Mouse (Mus musculus): ENCODE data around the gene Gm14443. TPM values are rescaled to one million over a fixed set of nuclear protein-coding genes. Genes with fewer than 3 reads are reported as not detected.
"Not testable (repeated sequence)": the region's sequence is repeated elsewhere in the genome, so short reads cannot be mapped to it uniquely, and the experiment has no call there.

Gene Gm14443
- polyA plus RNA-seq, 2 experiments: 0.05 to 0.09 TPM

GRCm38 (mm10) chr2:175172123-175172522 lies 3.5 kb downstream of the Gm14443 start:
- Histone ChIP-seq H3K4me1 (replicated peaks; ENCODE audit: control insufficient read depth in 2 of 2, insufficient read depth in 2 of 2, low read length in 1 of 2) (no peaks in the 10 kb centered on the region), H3K27ac (no peak overlapping the region), H3K4me2 (ENCODE audit: low read depth) (no peak overlapping the region), H3K4me3 (ENCODE audit: insufficient read depth in 1 of 2, low read depth in 2 of 2, low read length in 2 of 2) (no peak overlapping the region), H3K9me3 (ENCODE audit: control insufficient read depth, low read length) (no peaks in the 10 kb centered on the region), H3K27me3 (ENCODE audit: control insufficient read depth, insufficient read depth, low read length) (no peaks in the 10 kb centered on the region), H3K9ac (replicated peaks) (no peak overlapping the region), H3K36me3 (replicated peaks; ENCODE audit: control insufficient read depth, insufficient read depth, low read depth) (no peaks in the 10 kb centered on the region)
- no peak for DNase-seq (ENCODE audit: low read depth in 3 of 3, low spot score in 3 of 3)
- no peak for TF ChIP-seq EP300 (IDR thresholded peaks at IDR 0.05; ENCODE audit: low read depth)
- no peak for TF ChIP-seq CTCF (IDR thresholded peaks at IDR 0.05; ENCODE audit: low read depth)
- no peak for ATAC-seq (ENCODE audit: insufficient read depth)
- 62% methylated on average over 3 of the region's 3 CpGs for WGBS (ENCODE audit: insufficient replicate concordance)

GRCm38 (mm10) chr2:175166870-175167269 lies 8.8 kb downstream of the Gm14443 start:
- not testable (repeated sequence) for H3K27ac ChIP-seq; H3K9me3 ChIP-seq (ENCODE audit: control insufficient read depth, low read length); ATAC-seq (ENCODE audit: insufficient read depth); H3K4me3 ChIP-seq (ENCODE audit: insufficient read depth in 1 of 2, low read depth in 2 of 2, low read length in 2 of 2); H3K27me3 ChIP-seq (ENCODE audit: control insufficient read depth, insufficient read depth, low read length); H3K36me3 ChIP-seq (replicated peaks; ENCODE audit: control insufficient read depth, insufficient read depth, low read depth); H3K4me2 ChIP-seq (ENCODE audit: low read depth); DNase-seq (ENCODE audit: low read depth in 3 of 3, low spot score in 3 of 3); H3K9ac ChIP-seq (replicated peaks); H3K4me1 ChIP-seq (replicated peaks; ENCODE audit: control insufficient read depth in 2 of 2, insufficient read depth in 2 of 2, low read length in 1 of 2)
- 46% methylated on average over 2 of the region's 2 CpGs for WGBS (ENCODE audit: insufficient replicate concordance)

GRCm38 (mm10) chr2:175165110-175165509 lies 10.6 kb downstream of the Gm14443 start:
- H3K4me2 ChIP-seq (ENCODE audit: low read depth); H3K27ac ChIP-seq; H3K4me3 ChIP-seq (ENCODE audit: insufficient read depth in 1 of 2, low read depth in 2 of 2, low read length in 2 of 2); ATAC-seq (ENCODE audit: insufficient read depth); H3K9me3 ChIP-seq (ENCODE audit: control insufficient read depth, low read length); H3K9ac ChIP-seq (replicated peaks); H3K36me3 ChIP-seq (replicated peaks; ENCODE audit: control insufficient read depth, insufficient read depth, low read depth); H3K27me3 ChIP-seq (ENCODE audit: control insufficient read depth, insufficient read depth, low read length); H3K4me1 ChIP-seq (replicated peaks; ENCODE audit: control insufficient read depth in 2 of 2, insufficient read depth in 2 of 2, low read length in 1 of 2); DNase-seq (ENCODE audit: low read depth in 3 of 3, low spot score in 3 of 3): not testable (repeated sequence)
- 81% methylated on average over 12 of the region's 12 CpGs for WGBS (ENCODE audit: insufficient replicate concordance)

- not testable (repeated sequence) for H3K36me3 ChIP-seq (replicated peaks; ENCODE audit: control insufficient read depth, insufficient read depth, low read depth); ATAC-seq (ENCODE audit: insufficient read depth); H3K4me1 ChIP-seq (replicated peaks; ENCODE audit: control insufficient read depth in 2 of 2, insufficient read depth in 2 of 2, low read length in 1 of 2); H3K27me3 ChIP-seq (ENCODE audit: control insufficient read depth, insufficient read depth, low read length); H3K9ac ChIP-seq (replicated peaks); H3K4me3 ChIP-seq (ENCODE audit: insufficient read depth in 1 of 2, low read depth in 2 of 2, low read length in 2 of 2); H3K4me2 ChIP-seq (ENCODE audit: low read depth); H3K27ac ChIP-seq; DNase-seq (ENCODE audit: low read depth in 3 of 3, low spot score in 3 of 3); H3K9me3 ChIP-seq (ENCODE audit: control insufficient read depth, low read length)
- whole genome bisulfite sequencing (ENCODE audit: insufficient replicate concordance): 72% methylated on average over 4 of the region's 4 CpGs
Measured at GRCm38 (mm10) chr2:175161438-175161837, 14.2 kb downstream of the Gm14443 start.

GRCm38 (mm10) chr2:175158642-175159041 lies 17.0 kb downstream of the Gm14443 start:
- Histone ChIP-seq H3K27me3 (ENCODE audit: control insufficient read depth, insufficient read depth, low read length) (no peaks in the 10 kb centered on the region), H3K9ac (replicated peaks) (no peak overlapping the region), H3K9me3 (ENCODE audit: control insufficient read depth, low read length) (no peaks in the 10 kb centered on the region), H3K27ac (no peak overlapping the region), H3K4me1 (replicated peaks; ENCODE audit: control insufficient read depth in 2 of 2, insufficient read depth in 2 of 2, low read length in 1 of 2) (no peaks in the 10 kb centered on the region), H3K4me2 (ENCODE audit: low read depth) (no peak overlapping the region), H3K4me3 (ENCODE audit: insufficient read depth in 1 of 2, low read depth in 2 of 2, low read length in 2 of 2) (no peak overlapping the region), H3K36me3 (replicated peaks; ENCODE audit: control insufficient read depth, insufficient read depth, low read depth) (no peaks in the 10 kb centered on the region)
- TF ChIP-seq CTCF (IDR thresholded peaks at IDR 0.05; ENCODE audit: low read depth) (no peak), EP300 (IDR thresholded peaks at IDR 0.05; ENCODE audit: low read depth) (no peak)
- ATAC-seq (ENCODE audit: insufficient read depth) (no peak), DNase-seq (ENCODE audit: low read depth in 3 of 3, low spot score in 3 of 3) (no peak)
- WGBS (ENCODE audit: insufficient replicate concordance): 58% methylated on average over 3 of the region's 3 CpGs

- 72% methylated on average over 13 of the region's 13 CpGs for WGBS (ENCODE audit: insufficient replicate concordance)
- DNase-seq (ENCODE audit: low read depth in 3 of 3, low spot score in 3 of 3) (no peak), ATAC-seq (ENCODE audit: insufficient read depth) (no peak)
- Histone ChIP-seq H3K4me1 (replicated peaks; ENCODE audit: control insufficient read depth in 2 of 2, insufficient read depth in 2 of 2, low read length in 1 of 2) (no peaks in the 10 kb centered on the region), H3K4me3 (ENCODE audit: insufficient read depth in 1 of 2, low read depth in 2 of 2, low read length in 2 of 2) (no peak overlapping the region), H3K9me3 (ENCODE audit: control insufficient read depth, low read length) (no peaks in the 10 kb centered on the region), H3K9ac (replicated peaks) (no peak overlapping the region), H3K4me2 (ENCODE audit: low read depth) (no peak overlapping the region), H3K27ac (no peak overlapping the region), H3K27me3 (ENCODE audit: control insufficient read depth, insufficient read depth, low read length) (no peaks in the 10 kb centered on the region), H3K36me3 (replicated peaks; ENCODE audit: control insufficient read depth, insufficient read depth, low read depth) (no peaks in the 10 kb centered on the region)
- no peak for TF ChIP-seq CTCF (IDR thresholded peaks at IDR 0.05; ENCODE audit: low read depth)
- TF ChIP-seq EP300 (IDR thresholded peaks at IDR 0.05; ENCODE audit: low read depth): no peak
Measured at GRCm38 (mm10) chr2:175156696-175157095, 19.0 kb downstream of the Gm14443 start.

- WGBS (ENCODE audit: insufficient replicate concordance): 6% methylated on average over 1 of the region's 2 CpGs
- not testable (repeated sequence) for H3K36me3 ChIP-seq (replicated peaks; ENCODE audit: control insufficient read depth, insufficient read depth, low read depth); DNase-seq (ENCODE audit: low read depth in 3 of 3, low spot score in 3 of 3); ATAC-seq (ENCODE audit: insufficient read depth); H3K27me3 ChIP-seq (ENCODE audit: control insufficient read depth, insufficient read depth, low read length); H3K27ac ChIP-seq; H3K9me3 ChIP-seq (ENCODE audit: control insufficient read depth, low read length); H3K9ac ChIP-seq (replicated peaks); H3K4me1 ChIP-seq (replicated peaks; ENCODE audit: control insufficient read depth in 2 of 2, insufficient read depth in 2 of 2, low read length in 1 of 2)
- H3K4me3 ChIP-seq (ENCODE audit: insufficient read depth in 1 of 2, low read depth in 2 of 2, low read length in 2 of 2): peak within 1 kb of the TSS; percentile 46 to 69
- peak within 1 kb of the TSS; percentile 39 for H3K4me2 ChIP-seq (ENCODE audit: low read depth)
Measured at GRCm38 (mm10) chr2:175141993-175142295, 33.7 kb downstream of the Gm14443 start, which contains the start of gene Gm14399. Gene Gm14399, minus strand, starts transcription at chr2:175142012.

GRCm38 (mm10) chr2:175141118-175141992 lies 34.3 kb downstream of the Gm14443 start:
- not testable (repeated sequence) for H3K9me3 ChIP-seq (ENCODE audit: control insufficient read depth, low read length); DNase-seq (ENCODE audit: low read depth in 3 of 3, low spot score in 3 of 3); H3K27ac ChIP-seq; H3K4me1 ChIP-seq (replicated peaks; ENCODE audit: control insufficient read depth in 2 of 2, insufficient read depth in 2 of 2, low read length in 1 of 2); H3K27me3 ChIP-seq (ENCODE audit: control insufficient read depth, insufficient read depth, low read length); H3K36me3 ChIP-seq (replicated peaks; ENCODE audit: control insufficient read depth, insufficient read depth, low read depth); H3K9ac ChIP-seq (replicated peaks); ATAC-seq (ENCODE audit: insufficient read depth)
- H3K4me2 ChIP-seq (ENCODE audit: low read depth): peak overlapping the region; percentile 39
- WGBS (ENCODE audit: insufficient replicate concordance): under 1% methylated on average over 23 of the region's 25 CpGs
- peak overlapping the region; percentile 46 to 69 for H3K4me3 ChIP-seq (ENCODE audit: insufficient read depth in 1 of 2, low read depth in 2 of 2, low read length in 2 of 2)

Data from liver, embryonic 14.5 days (tissue).